ENCODE assay signal across 34 mouse cellular contexts in the genomic region with DNA sequence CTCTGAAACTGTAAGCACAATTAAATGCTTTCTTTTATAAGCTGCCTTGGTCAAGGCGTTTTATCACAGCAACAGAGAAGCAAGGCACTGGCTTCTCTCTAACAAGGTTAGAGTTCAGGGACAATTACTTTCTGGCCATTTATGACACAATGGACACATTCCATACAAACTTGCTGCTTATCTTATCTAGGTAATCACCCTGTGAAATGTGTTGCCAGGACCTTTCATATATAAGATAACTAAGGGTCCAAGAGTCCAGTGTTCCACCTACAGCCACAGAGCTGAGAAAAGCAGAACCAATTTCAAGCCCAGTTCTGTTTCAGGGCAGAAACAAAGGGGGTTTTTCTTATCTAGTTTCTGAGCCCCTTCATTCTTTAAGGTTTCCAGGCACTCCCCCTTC. TPM values are rescaled to one million over a fixed set of nuclear protein-coding genes. Genes with fewer than 3 reads are reported as not detected.
DNase-seq lines count a peak whose midpoint lies in the region; ATAC-seq and TF ChIP-seq lines count a peak whose summit lies in the region.
"Had no signal": no experiment of that assay in that cellular context is flagged by ENCODE, and none has a peak within 500 bp of the region (broad histone marks: within the 10 kb centered on the region; RNA-seq: fewer than 3 reads in every experiment).

No protein-coding gene starts in this region.

- no peak for TF ChIP-seq EP300 in heart, adult 2 months (IDR thresholded peaks at IDR 0.05; ENCODE audit: insufficient read depth, low read depth, low read length)
- no peak for TF ChIP-seq EP300 in ES-Bruce4 (IDR thresholded peaks at IDR 0.05; ENCODE audit: insufficient read depth, low read depth, low read length)

- H3K27ac ChIP-seq in heart, embryonic 13.5 days (replicated peaks) = peak overlapping the region; percentile 51; the same call in 1 of the 2 replicates
- no peak overlapping the region for H3K27ac ChIP-seq in heart, adult 2 months
- H3K27ac ChIP-seq in ES-Bruce4 (ENCODE audit: insufficient read depth, low read length) = peak overlapping the region; percentile 1; the same call in 1 of the 2 replicates
- peak overlapping the region; percentile 46 for H3K27ac ChIP-seq in intestine, postnatal 0 days (ENCODE audit: low read depth, low read length)
- H3K27ac ChIP-seq in forebrain, embryonic 15.5 days (replicated peaks) = no peak overlapping the region
- no peak overlapping the region for H3K27ac ChIP-seq in kidney, adult 2 months (ENCODE audit: insufficient read depth, low read depth, low read length)
- H3K27ac ChIP-seq: embryonic facial prominence, embryonic 10.5 days; embryonic facial prominence, embryonic 13.5 days; forebrain, embryonic 12.5 days; gastrocnemius, adult 2 months; hindbrain, embryonic 14.5 days; hindbrain, postnatal 0 days had no signal

- no peak for ATAC-seq in heart, embryonic 13.5 days (ENCODE audit: extremely low read depth, insufficient number of reproducible peaks, low FRiP score, low TSS enrichment)
- ATAC-seq in intestine, postnatal 0 days = peak; percentile 71
- ATAC-seq in forebrain, embryonic 15.5 days (replicated peaks) = no peak
- ATAC-seq: forebrain, embryonic 16.5 days; hindbrain, postnatal 0 days; inflammation-experienced regulatory T-cells, adult 6 months; Patski had no signal

- 0 out of 2 replicates have a peak, but pooled peaks cover 5% of the 10 kb centered on the region for H3K9me3 ChIP-seq in heart, embryonic 13.5 days
- peaks cover 7% of the 10 kb centered on the region for H3K9me3 ChIP-seq in ES-Bruce4 (replicated peaks; ENCODE audit: control insufficient read depth, insufficient read depth, low read length, poor library complexity, severe bottlenecking)
- no peaks in the 10 kb centered on the region for H3K9me3 ChIP-seq in intestine, postnatal 0 days (ENCODE audit: control insufficient read depth)
- no peaks in the 10 kb centered on the region for H3K9me3 ChIP-seq in forebrain, embryonic 15.5 days
- H3K9me3 ChIP-seq: embryonic facial prominence, embryonic 10.5 days; heart, embryonic 12.5 days had no signal

- no peak for DNase-seq in heart, adult 2 months
- no peak for DNase-seq in kidney, adult 2 months
- DNase-seq: adrenal gland, adult 2 months; adrenal gland, postnatal 14 days; cerebellum, adult 11 months; cerebellum, adult 2 months; cerebellum, adult 9-11 months; cerebellum, postnatal 25 days; embryo, embryonic 11 days; gastrocnemius, adult 2 months; gastrocnemius, postnatal 14 days; heart, adult 11 months; heart, postnatal 14 days; heart, postnatal 4 days had no signal

- TF ChIP-seq CTCF in heart, adult 2 months (IDR thresholded peaks at IDR 0.05) = no peak
- TF ChIP-seq CTCF in ES-Bruce4 (IDR thresholded peaks at IDR 0.05; ENCODE audit: low read depth, low read length) = no peak
- no peak for TF ChIP-seq CTCF in intestine, postnatal 0 days (IDR thresholded peaks at IDR 0.05; ENCODE audit: low read depth)
- TF ChIP-seq CTCF in kidney, adult 2 months (conservative IDR thresholded peaks at IDR 0.05; ENCODE audit: insufficient read depth, insufficient read length, low read depth, low read length) = no peak

- peaks cover 7% of the 10 kb centered on the region; the same call in 1 of the 2 replicates for H3K36me3 ChIP-seq in heart, embryonic 13.5 days
- no peaks in the 10 kb centered on the region for H3K36me3 ChIP-seq in heart, adult 2 months (ENCODE audit: control insufficient read depth, insufficient read depth, low read length)
- H3K36me3 ChIP-seq in ES-Bruce4 (ENCODE audit: control insufficient read depth, insufficient read depth, low read length, poor library complexity, severe bottlenecking) = no peaks in the 10 kb centered on the region
- H3K36me3 ChIP-seq in intestine, postnatal 0 days (ENCODE audit: control insufficient read depth, insufficient read depth) = no peaks in the 10 kb centered on the region
- no peaks in the 10 kb centered on the region for H3K36me3 ChIP-seq in forebrain, embryonic 15.5 days
- no peaks in the 10 kb centered on the region for H3K36me3 ChIP-seq in kidney, adult 2 months (ENCODE audit: control insufficient read depth, insufficient read depth, low read length)
- H3K36me3 ChIP-seq: embryonic facial prominence, embryonic 10.5 days; forebrain, embryonic 12.5 days; G1E had no signal

- H3K4me3 ChIP-seq in heart, embryonic 13.5 days = no peak overlapping the region
- no peak overlapping the region for H3K4me3 ChIP-seq in heart, adult 2 months
- H3K4me3 ChIP-seq in ES-Bruce4 (ENCODE audit: low read depth, low read length) = no peak overlapping the region
- H3K4me3 ChIP-seq in intestine, postnatal 0 days (ENCODE audit: low read depth, low read length) = no peak overlapping the region
- no peak overlapping the region for H3K4me3 ChIP-seq in forebrain, embryonic 15.5 days
- no peak overlapping the region for H3K4me3 ChIP-seq in kidney, adult 2 months (ENCODE audit: insufficient read depth, low read depth, low read length)
- H3K4me3 ChIP-seq: embryonic facial prominence, embryonic 10.5 days; embryonic facial prominence, embryonic 13.5 days; erythroblast, embryonic 14.5 days; forebrain, embryonic 12.5 days; gastrocnemius, adult 2 months; heart, embryonic 12.5 days had no signal

- no peak overlapping the region for H3K4me2 ChIP-seq in heart, embryonic 13.5 days
- H3K4me2 ChIP-seq in intestine, postnatal 0 days (replicated peaks; ENCODE audit: low read depth) = no peak overlapping the region
- H3K4me2 ChIP-seq in forebrain, embryonic 15.5 days (replicated peaks) = no peak overlapping the region
- H3K4me2 ChIP-seq: embryonic facial prominence, embryonic 13.5 days; forebrain, embryonic 12.5 days; heart, embryonic 12.5 days; hindbrain, embryonic 14.5 days had no signal

- peaks cover 23% of the 10 kb centered on the region for H3K4me1 ChIP-seq in heart, embryonic 13.5 days
- H3K4me1 ChIP-seq in heart, adult 2 months (ENCODE audit: control insufficient read depth, insufficient read depth, low read length) = no peaks in the 10 kb centered on the region
- no peaks in the 10 kb centered on the region for H3K4me1 ChIP-seq in ES-Bruce4 (ENCODE audit: control insufficient read depth, insufficient read depth, low read length)
- H3K4me1 ChIP-seq in intestine, postnatal 0 days (replicated peaks; ENCODE audit: control insufficient read depth, insufficient read depth, low read length) = peaks cover 3% of the 10 kb centered on the region
- no peaks in the 10 kb centered on the region for H3K4me1 ChIP-seq in forebrain, embryonic 15.5 days
- no peaks in the 10 kb centered on the region for H3K4me1 ChIP-seq in kidney, adult 2 months (ENCODE audit: control insufficient read depth, insufficient read depth, low read length)
- H3K4me1 ChIP-seq: embryonic facial prominence, embryonic 10.5 days; embryonic facial prominence, embryonic 13.5 days; forebrain, embryonic 12.5 days had no signal

- no peaks in the 10 kb centered on the region for H3K79me2 ChIP-seq in heart, adult 2 months (replicated peaks; ENCODE audit: control insufficient read depth, insufficient read depth, low read length)

- no peak for TF ChIP-seq POLR2A in heart, adult 2 months (IDR thresholded peaks at IDR 0.05; ENCODE audit: insufficient read depth, low read depth, low read length)
- TF ChIP-seq POLR2A in ES-Bruce4 (IDR thresholded peaks at IDR 0.05; ENCODE audit: insufficient read depth, low read length) = no peak
- TF ChIP-seq POLR2A in kidney, adult 2 months (IDR thresholded peaks at IDR 0.05; ENCODE audit: low read depth, low read length) = no peak

- H3K9ac ChIP-seq in heart, embryonic 13.5 days = no peak overlapping the region
- no peak overlapping the region for H3K9ac ChIP-seq in heart, adult 2 months (ENCODE audit: low read depth, low read length)
- no peak overlapping the region for H3K9ac ChIP-seq in ES-Bruce4 (ENCODE audit: low read depth, poor library complexity, severe bottlenecking)
- H3K9ac ChIP-seq in intestine, postnatal 0 days (ENCODE audit: low read depth, low read length) = no peak overlapping the region
- no peak overlapping the region for H3K9ac ChIP-seq in forebrain, embryonic 15.5 days (replicated peaks)
- H3K9ac ChIP-seq: embryonic facial prominence, embryonic 13.5 days; forebrain, embryonic 12.5 days; heart, embryonic 12.5 days; hindbrain, embryonic 14.5 days had no signal

- intact Hi-C loops in heart, adult 2 months (cut with DNase I) = no loop called here

- H3K27me3 ChIP-seq in heart, embryonic 13.5 days (replicated peaks) = no peaks in the 10 kb centered on the region
- H3K27me3 ChIP-seq in heart, adult 2 months (ENCODE audit: control insufficient read depth, insufficient read depth, low read length) = no peaks in the 10 kb centered on the region
- no peaks in the 10 kb centered on the region for H3K27me3 ChIP-seq in ES-Bruce4 (ENCODE audit: control insufficient read depth, insufficient read depth, low read length, poor library complexity, severe bottlenecking)
- no peaks in the 10 kb centered on the region for H3K27me3 ChIP-seq in intestine, postnatal 0 days (replicated peaks; ENCODE audit: control insufficient read depth, insufficient read depth, low read length)
- H3K27me3 ChIP-seq in forebrain, embryonic 15.5 days = no peaks in the 10 kb centered on the region
- H3K27me3 ChIP-seq in kidney, adult 2 months (replicated peaks; ENCODE audit: control insufficient read depth, insufficient read depth, low read length) = no peaks in the 10 kb centered on the region; the same call in 1 of the 2 replicates
- H3K27me3 ChIP-seq: embryonic facial prominence, embryonic 13.5 days; forebrain, embryonic 12.5 days; heart, embryonic 12.5 days; Patski had no signal

- WGBS in heart, embryonic 13.5 days = 68% methylated on average over 1 of the region's 1 CpGs
- 82% methylated on average over 1 of the region's 1 CpGs for WGBS in heart, adult 2 months
- WGBS in intestine, postnatal 0 days = 36% methylated on average over 1 of the region's 1 CpGs
- 92% methylated on average over 1 of the region's 1 CpGs for WGBS in forebrain, embryonic 15.5 days
- WGBS in kidney, adult 2 months = 100% methylated on average over 1 of the region's 1 CpGs

RNA-seq across cellular contexts. Expression of gene Ifne, which starts 46.1 kb away (rescaled TPM):
- not detected in 2 replicates for polyA plus RNA-seq in heart, embryonic 13.5 days (2015; fragmentation: Nextera tagmentation; extraction: Ambion mirVana)
- not detected for total RNA-seq in heart, adult 2 months (2021)
- polyA plus RNA-seq in heart, adult 2 months (2012; rRNA removed) = not detected in 2 replicates
- not detected in 2 replicates for polyA plus RNA-seq in ES-Bruce4 (2011; ENCODE audit: insufficient read depth, insufficient read length, low read depth, missing spikeins)
- not detected in 2 replicates for polyA plus RNA-seq in intestine, postnatal 0 days (2015; fragmentation: Nextera tagmentation; extraction: Ambion mirVana)
- polyA plus RNA-seq in forebrain, embryonic 15.5 days (2015; fragmentation: Nextera tagmentation; extraction: Ambion mirVana) = not detected in 2 replicates
- polyA plus RNA-seq in kidney, adult 2 months (2012; rRNA removed) = not detected in 2 replicates
- total RNA-seq: adrenal gland, adult 2 months; adrenal gland, postnatal 14 days; adrenal gland, postnatal 4 days; G1E; gastrocnemius, adult 2 months; gastrocnemius, postnatal 14 days; gastrocnemius, postnatal 4 days; heart, postnatal 14 days; heart, postnatal 4 days; hindbrain, postnatal 0 days had no signal
- polyA plus RNA-seq: adrenal gland, adult 2 months; cerebellum, adult 2 months; cortical plate, adult 2 months; embryonic facial prominence, embryonic 10.5 days; embryonic facial prominence, embryonic 13.5 days; erythroblast, embryonic 14.5 days; forebrain, embryonic 12.5 days; forebrain, embryonic 16.5 days; G1E; heart, embryonic 12.5 days; heart, embryonic 16.5 days; hindbrain, embryonic 11.5 days; hindbrain, embryonic 14.5 days; hindbrain, postnatal 0 days; inflammation-experienced regulatory T-cells, adult 6 months had no signal

Comparison
In these comparisons a context has a peak if more than half of its experiments do, and no peak if none do; other contexts are left out.
1. H3K27ac ChIP-seq: peak in heart, embryonic 13.5 days (single experiment), ES-Bruce4 (single experiment) and intestine, postnatal 0 days (single experiment); none in heart, adult 2 months (single experiment), forebrain, embryonic 15.5 days (single experiment) and kidney, adult 2 months (single experiment).